Mouse (Mus musculus): ENCODE results near the gene Gm47995. TPM values are rescaled to one million over a fixed set of nuclear protein-coding genes. Genes with fewer than 3 reads are reported as not detected.
"Not testable (repeated sequence)": the region's sequence is repeated elsewhere in the genome, so short reads cannot be mapped to it uniquely, and the experiment has no call there.

Gm47995 gene
- polyA plus RNA-seq (2014; fragmentation: Nextera tagmentation; extraction: Ambion mirVana), result not detected in 2 replicates

- not testable (repeated sequence) for ATAC-seq (ENCODE audit: insufficient number of reproducible peaks, low FRiP score, low TSS enrichment, low read depth); H3K9me3 ChIP-seq (ENCODE audit: control insufficient read depth, low read length); H3K4me2 ChIP-seq (ENCODE audit: low read depth, severe bottlenecking); H3K27me3 ChIP-seq (ENCODE audit: control insufficient read depth, insufficient read depth, low read length); H3K4me3 ChIP-seq (ENCODE audit: low read depth, low read length); H3K9ac ChIP-seq (ENCODE audit: low read length); H3K4me1 ChIP-seq (ENCODE audit: control insufficient read depth, insufficient read depth, low read length); H3K36me3 ChIP-seq (ENCODE audit: control insufficient read depth, insufficient read depth, low read length); H3K27ac ChIP-seq (replicated peaks; ENCODE audit: low read depth, low read length); DNase-seq (ENCODE audit: low spot score)
- WGBS, result 89% methylated on average over 2 of the region's 4 CpGs
Measured at GRCm38 (mm10) chr1:151198120-151198519, at the start of gene Gm47995. Gene Gm47995, plus strand, starts transcription at chr1:151198448.

DNA sequence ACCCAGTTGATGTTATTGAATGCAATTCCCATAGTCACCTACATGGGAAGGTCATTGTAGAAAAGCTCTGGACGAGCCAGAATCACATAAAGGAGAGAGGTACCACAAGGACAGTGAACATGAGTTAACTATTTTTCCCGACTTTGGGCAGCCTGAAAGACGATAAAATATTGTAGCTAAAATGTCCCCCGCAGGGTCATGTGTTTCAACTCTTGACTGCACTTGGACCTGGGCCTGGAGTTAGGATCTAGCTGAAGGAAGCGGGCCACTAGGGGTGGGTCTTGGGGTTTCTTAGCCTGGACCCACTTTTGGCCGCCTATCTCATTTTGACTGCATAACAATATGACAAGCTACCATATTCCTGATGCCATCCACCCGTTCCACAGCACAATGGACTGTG, 48.0 kb upstream of the Gm47995 start:
- H3K27ac ChIP-seq (replicated peaks; ENCODE audit: low read depth, low read length), result no peak overlapping the region
- DNase-seq (ENCODE audit: low spot score) (no peak), ATAC-seq (ENCODE audit: insufficient number of reproducible peaks, low FRiP score, low TSS enrichment, low read depth) (no peak)
- H3K9me3 ChIP-seq (ENCODE audit: control insufficient read depth, low read length), result no peaks in the 10 kb centered on the region
- H3K9ac ChIP-seq (ENCODE audit: low read length), result no peak overlapping the region
- H3K27me3 ChIP-seq (ENCODE audit: control insufficient read depth, insufficient read depth, low read length), result no peaks in the 10 kb centered on the region
- no peaks in the 10 kb centered on the region for H3K4me1 ChIP-seq (ENCODE audit: control insufficient read depth, insufficient read depth, low read length)
- 90% methylated on average over 7 of the region's 7 CpGs for WGBS
- no peaks in the 10 kb centered on the region for H3K36me3 ChIP-seq (ENCODE audit: control insufficient read depth, insufficient read depth, low read length)
- H3K4me3 ChIP-seq (ENCODE audit: low read depth, low read length), result no peak overlapping the region
- no peak overlapping the region for H3K4me2 ChIP-seq (ENCODE audit: low read depth, severe bottlenecking)

DNA sequence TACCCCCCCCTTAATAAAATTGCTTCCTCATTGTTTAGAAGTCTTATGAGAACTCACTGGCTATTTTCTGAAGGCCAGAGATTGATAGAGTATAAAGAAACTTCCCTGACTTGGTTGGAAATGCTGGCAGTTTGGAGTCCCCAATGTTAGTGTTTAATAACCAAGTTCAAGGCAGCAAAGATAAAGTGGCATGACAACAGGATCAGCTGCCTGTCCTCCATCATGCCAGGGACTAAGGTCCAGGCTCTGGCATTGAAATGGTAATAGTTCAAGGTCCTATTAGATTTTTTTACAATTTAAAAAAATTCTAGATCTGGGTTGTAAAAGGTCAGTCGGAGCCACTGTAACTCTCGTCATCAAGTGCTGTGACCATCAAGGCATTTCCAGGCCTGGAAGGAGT, 47.2 kb upstream of the Gm47995 start:
- no peak for DNase-seq (ENCODE audit: low spot score)
- Histone ChIP-seq H3K4me2 (ENCODE audit: low read depth, severe bottlenecking) (no peak overlapping the region), H3K4me1 (ENCODE audit: control insufficient read depth, insufficient read depth, low read length) (no peaks in the 10 kb centered on the region), H3K9ac (ENCODE audit: low read length) (no peak overlapping the region), H3K4me3 (ENCODE audit: low read depth, low read length) (no peak overlapping the region), H3K9me3 (ENCODE audit: control insufficient read depth, low read length) (no peaks in the 10 kb centered on the region), H3K27me3 (ENCODE audit: control insufficient read depth, insufficient read depth, low read length) (no peaks in the 10 kb centered on the region), H3K27ac (replicated peaks; ENCODE audit: low read depth, low read length) (no peak overlapping the region), H3K36me3 (ENCODE audit: control insufficient read depth, insufficient read depth, low read length) (no peaks in the 10 kb centered on the region)
- no peak for ATAC-seq (ENCODE audit: insufficient number of reproducible peaks, low FRiP score, low TSS enrichment, low read depth)
- WGBS, result 82% methylated on average over 2 of the region's 2 CpGs

GRCm38 (mm10) chr1:151153056-151153652, 45.1 kb upstream of the Gm47995 start:
- ATAC-seq (ENCODE audit: insufficient number of reproducible peaks, low FRiP score, low TSS enrichment, low read depth), result no peak
- no peak for DNase-seq (ENCODE audit: low spot score)
- no peaks in the 10 kb centered on the region for H3K9me3 ChIP-seq (ENCODE audit: control insufficient read depth, low read length)
- 90% methylated on average over 6 of the region's 6 CpGs for WGBS
- no peaks in the 10 kb centered on the region for H3K4me1 ChIP-seq (ENCODE audit: control insufficient read depth, insufficient read depth, low read length)
- H3K27me3 ChIP-seq (ENCODE audit: control insufficient read depth, insufficient read depth, low read length), result no peaks in the 10 kb centered on the region
- no peak overlapping the region for H3K9ac ChIP-seq (ENCODE audit: low read length)
- no peak overlapping the region for H3K4me3 ChIP-seq (ENCODE audit: low read depth, low read length)
- H3K27ac ChIP-seq (replicated peaks; ENCODE audit: low read depth, low read length), result no peak overlapping the region
- H3K4me2 ChIP-seq (ENCODE audit: low read depth, severe bottlenecking), result no peak overlapping the region
- no peaks in the 10 kb centered on the region for H3K36me3 ChIP-seq (ENCODE audit: control insufficient read depth, insufficient read depth, low read length)

GRCm38 (mm10) chr1:151154131-151154530, 44.1 kb upstream of the Gm47995 start:
- H3K4me2 ChIP-seq (ENCODE audit: low read depth, severe bottlenecking); H3K9ac ChIP-seq (ENCODE audit: low read length); H3K36me3 ChIP-seq (ENCODE audit: control insufficient read depth, insufficient read depth, low read length); H3K9me3 ChIP-seq (ENCODE audit: control insufficient read depth, low read length); H3K27ac ChIP-seq (replicated peaks; ENCODE audit: low read depth, low read length); DNase-seq (ENCODE audit: low spot score); H3K27me3 ChIP-seq (ENCODE audit: control insufficient read depth, insufficient read depth, low read length); ATAC-seq (ENCODE audit: insufficient number of reproducible peaks, low FRiP score, low TSS enrichment, low read depth); H3K4me3 ChIP-seq (ENCODE audit: low read depth, low read length); H3K4me1 ChIP-seq (ENCODE audit: control insufficient read depth, insufficient read depth, low read length): not testable (repeated sequence)
- 91% methylated on average over 9 of the region's 9 CpGs for WGBS

DNA sequence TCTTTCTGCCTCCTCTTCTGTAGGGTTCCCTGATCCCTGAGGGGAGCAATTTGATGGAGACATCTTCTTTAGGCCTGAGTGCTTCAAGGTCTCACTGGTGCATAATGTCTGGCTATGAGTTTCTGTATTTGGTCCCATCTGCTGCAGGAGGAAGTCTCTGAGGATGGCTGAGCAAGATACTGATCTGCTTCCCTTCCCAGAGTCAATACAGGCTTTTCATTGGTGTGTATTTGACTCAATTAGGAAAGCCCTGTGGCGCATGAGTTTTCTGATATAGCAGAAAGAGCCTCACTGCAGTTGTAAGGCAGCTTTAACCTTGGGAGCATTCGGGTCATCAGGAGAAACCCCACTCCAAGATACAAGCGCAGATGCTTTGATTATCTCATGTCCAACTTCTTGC, 42.1 kb upstream of the Gm47995 start:
- H3K9ac ChIP-seq (ENCODE audit: low read length), result no peak overlapping the region
- 93% methylated on average over 3 of the region's 3 CpGs for WGBS

DNA sequence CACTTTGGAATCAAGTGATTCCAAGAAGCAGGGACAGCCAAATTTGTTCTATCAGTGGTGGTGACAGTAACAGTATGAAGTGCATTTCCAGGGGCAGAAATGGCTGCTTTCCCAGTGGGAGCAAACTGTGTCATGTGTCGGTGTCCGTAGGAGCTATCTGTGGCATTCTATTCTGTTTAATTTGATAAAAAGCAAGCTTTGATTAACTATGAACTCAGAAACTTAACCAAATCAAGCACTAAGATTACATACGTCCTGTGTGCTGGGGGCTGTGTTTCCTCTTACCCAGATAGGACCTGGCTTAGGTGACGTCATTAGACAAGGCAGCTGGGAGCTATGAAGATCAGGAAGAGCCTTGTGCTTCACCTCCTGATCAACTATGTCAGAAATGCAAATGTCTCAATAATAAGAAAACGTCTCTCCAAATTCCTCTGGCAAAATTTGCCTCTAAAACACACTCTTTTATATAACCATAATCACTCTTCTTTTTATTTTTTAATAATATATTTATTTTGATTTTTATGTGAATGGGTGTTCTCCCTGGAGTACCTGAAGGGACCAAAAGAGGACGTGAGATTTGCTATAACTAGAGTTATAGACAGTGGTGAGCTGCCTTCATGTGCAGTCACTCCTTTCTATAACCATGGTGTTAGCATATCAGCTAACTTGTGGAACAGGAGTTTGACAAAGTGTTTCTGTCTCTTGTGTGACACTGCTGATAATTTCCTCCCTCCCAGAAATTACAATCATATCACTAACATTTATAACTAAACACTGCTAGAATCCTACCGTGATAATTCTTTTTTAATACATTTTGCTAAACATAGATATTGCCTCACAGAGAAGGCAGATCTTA, 41.2 kb upstream of the Gm47995 start:
- Histone ChIP-seq H3K4me1 (ENCODE audit: control insufficient read depth, insufficient read depth, low read length) (no peaks in the 10 kb centered on the region), H3K36me3 (ENCODE audit: control insufficient read depth, insufficient read depth, low read length) (no peaks in the 10 kb centered on the region), H3K27me3 (ENCODE audit: control insufficient read depth, insufficient read depth, low read length) (no peaks in the 10 kb centered on the region), H3K27ac (replicated peaks; ENCODE audit: low read depth, low read length) (no peak overlapping the region), H3K9me3 (ENCODE audit: control insufficient read depth, low read length) (no peaks in the 10 kb centered on the region), H3K9ac (ENCODE audit: low read length) (no peak overlapping the region), H3K4me2 (ENCODE audit: low read depth, severe bottlenecking) (no peak overlapping the region), H3K4me3 (ENCODE audit: low read depth, low read length) (no peak overlapping the region)
- DNase-seq (ENCODE audit: low spot score), result no peak
- 77% methylated on average over 7 of the region's 7 CpGs for WGBS
- ATAC-seq (ENCODE audit: insufficient number of reproducible peaks, low FRiP score, low TSS enrichment, low read depth), result no peak

More for the DNA sequence above, 42.1 kb upstream of the Gm47995 start:
- Histone ChIP-seq H3K4me1 (ENCODE audit: control insufficient read depth, insufficient read depth, low read length) (no peaks in the 10 kb centered on the region), H3K27ac (replicated peaks; ENCODE audit: low read depth, low read length) (no peak overlapping the region), H3K9me3 (ENCODE audit: control insufficient read depth, low read length) (no peaks in the 10 kb centered on the region), H3K4me3 (ENCODE audit: low read depth, low read length) (no peak overlapping the region), H3K27me3 (ENCODE audit: control insufficient read depth, insufficient read depth, low read length) (no peaks in the 10 kb centered on the region), H3K36me3 (ENCODE audit: control insufficient read depth, insufficient read depth, low read length) (no peaks in the 10 kb centered on the region), H3K4me2 (ENCODE audit: low read depth, severe bottlenecking) (no peak overlapping the region)
- DNase-seq (ENCODE audit: low spot score), result no peak
- ATAC-seq (ENCODE audit: insufficient number of reproducible peaks, low FRiP score, low TSS enrichment, low read depth), result no peak

DNA sequence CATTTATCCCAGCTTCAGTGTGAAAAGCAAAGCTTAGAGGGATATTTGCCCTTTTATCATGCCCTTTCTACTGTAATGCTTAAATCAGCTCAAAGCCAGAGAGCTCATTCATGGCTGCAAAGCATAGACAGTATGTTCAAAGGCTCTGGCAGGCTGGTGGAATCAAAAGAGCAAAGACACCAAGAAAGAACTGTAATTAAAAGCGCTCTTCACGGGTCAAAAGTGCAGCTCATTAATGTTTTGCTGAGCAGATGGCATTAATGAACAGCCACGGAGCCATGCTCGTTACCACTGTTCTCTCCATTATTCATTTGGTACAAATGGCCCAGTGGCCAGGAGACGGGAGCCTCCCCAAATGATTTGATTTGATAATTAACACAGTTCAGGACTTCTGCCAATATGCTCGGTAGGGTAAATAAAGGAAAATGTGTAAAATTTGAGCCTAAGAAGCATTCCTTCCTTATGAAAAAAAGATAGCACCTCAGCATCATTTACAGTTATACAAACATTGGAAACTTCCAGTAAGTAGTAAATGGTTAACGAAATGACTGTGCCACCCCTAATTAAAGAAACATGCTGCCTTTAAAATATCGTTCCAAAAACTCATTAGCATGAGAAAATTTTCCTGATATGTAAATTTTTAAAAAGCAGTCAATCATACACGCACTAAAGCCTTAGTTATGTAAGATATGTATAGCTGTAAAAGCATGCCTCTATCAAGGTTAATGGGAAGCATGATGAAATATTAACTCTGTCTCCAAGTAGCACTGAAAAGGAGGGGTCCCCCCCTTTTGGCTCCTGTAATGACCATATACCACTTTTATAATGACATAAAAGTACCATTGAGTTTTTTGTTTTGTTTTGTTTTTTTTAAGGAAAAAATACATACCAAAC, 40.0 kb upstream of the Gm47995 start:
- Histone ChIP-seq H3K36me3 (ENCODE audit: control insufficient read depth, insufficient read depth, low read length) (no peaks in the 10 kb centered on the region), H3K27me3 (ENCODE audit: control insufficient read depth, insufficient read depth, low read length) (no peaks in the 10 kb centered on the region), H3K27ac (replicated peaks; ENCODE audit: low read depth, low read length) (no peak overlapping the region), H3K4me3 (ENCODE audit: low read depth, low read length) (no peak overlapping the region), H3K9ac (ENCODE audit: low read length) (no peak overlapping the region), H3K4me2 (ENCODE audit: low read depth, severe bottlenecking) (no peak overlapping the region), H3K4me1 (ENCODE audit: control insufficient read depth, insufficient read depth, low read length) (no peaks in the 10 kb centered on the region), H3K9me3 (ENCODE audit: control insufficient read depth, low read length) (no peaks in the 10 kb centered on the region)
- ATAC-seq (ENCODE audit: insufficient number of reproducible peaks, low FRiP score, low TSS enrichment, low read depth) (no peak), DNase-seq (ENCODE audit: low spot score) (peak; percentile 27)
- 33% methylated on average over 9 of the region's 9 CpGs for WGBS

Data from limb, embryonic 11.5 days (tissue).